Mouse (Mus musculus): ENCODE results near the gene Sun3.

Sun3 gene

DNA sequence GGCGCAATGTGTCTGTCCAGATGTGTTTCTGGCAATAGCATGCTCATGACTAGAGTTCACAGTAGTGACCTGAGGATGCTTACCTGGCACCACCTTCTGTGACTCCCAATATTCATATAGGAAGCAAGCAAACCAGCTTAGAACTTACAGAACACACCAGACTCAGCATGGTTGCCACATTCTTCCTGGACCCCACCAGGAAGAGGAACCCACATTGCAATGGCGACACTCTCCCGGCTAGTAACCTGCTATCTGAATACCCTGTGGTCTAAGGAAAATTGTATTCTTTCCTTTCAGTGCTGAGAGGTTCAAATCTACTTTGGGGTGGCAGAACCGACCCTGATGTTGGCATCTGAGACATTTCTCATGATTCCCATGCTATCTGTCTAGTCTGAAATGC lies 70.6 kb downstream of the Sun3 start:
- no peak for DNase-seq

DNA sequence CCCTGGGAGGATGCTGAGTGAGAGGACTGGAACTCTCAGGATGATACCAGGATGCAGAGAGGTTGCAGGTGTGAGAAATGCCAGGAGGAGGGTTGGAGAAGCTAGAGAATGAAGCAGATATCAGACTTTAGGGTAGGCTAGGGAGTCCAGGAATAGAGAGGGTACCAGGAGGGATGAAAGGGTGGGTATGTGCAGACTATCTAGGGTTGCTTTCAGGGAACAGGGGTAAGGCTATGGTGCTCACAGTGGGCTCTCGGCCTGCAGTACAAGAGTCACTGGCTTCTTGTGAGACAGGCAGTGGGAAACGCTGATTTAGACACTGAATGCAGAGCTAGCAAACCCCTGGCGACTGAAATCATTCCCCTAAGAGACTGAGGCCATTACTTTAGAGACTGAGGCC lies 75.6 kb downstream of the Sun3 start, which contains the start of gene Pkd1l1:
Gene Pkd1l1, minus strand, starts transcription at position 101 of the 400 bp plus-strand sequence.
- DNase-seq = no peak

DNA sequence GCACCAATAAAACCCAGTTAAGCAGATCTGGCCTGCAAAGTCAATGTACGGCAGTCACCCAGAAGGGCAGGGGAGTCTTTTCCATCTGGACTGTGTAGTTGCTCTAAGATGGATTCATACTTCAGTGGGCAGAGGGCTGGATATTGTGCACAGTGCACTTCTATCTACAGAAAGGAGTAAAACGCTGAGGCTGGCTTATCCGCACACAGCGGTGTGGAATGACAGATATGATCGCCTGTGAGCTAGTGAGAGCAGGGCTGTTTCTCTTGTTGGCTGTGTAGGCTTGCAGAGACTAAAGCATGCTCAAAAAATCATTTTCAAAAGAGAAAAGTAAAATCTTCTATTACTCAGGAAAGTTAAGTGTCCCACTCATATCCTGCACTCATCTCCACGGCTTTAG lies 76.7 kb downstream of the Sun3 start:
- no peak for DNase-seq

DNA sequence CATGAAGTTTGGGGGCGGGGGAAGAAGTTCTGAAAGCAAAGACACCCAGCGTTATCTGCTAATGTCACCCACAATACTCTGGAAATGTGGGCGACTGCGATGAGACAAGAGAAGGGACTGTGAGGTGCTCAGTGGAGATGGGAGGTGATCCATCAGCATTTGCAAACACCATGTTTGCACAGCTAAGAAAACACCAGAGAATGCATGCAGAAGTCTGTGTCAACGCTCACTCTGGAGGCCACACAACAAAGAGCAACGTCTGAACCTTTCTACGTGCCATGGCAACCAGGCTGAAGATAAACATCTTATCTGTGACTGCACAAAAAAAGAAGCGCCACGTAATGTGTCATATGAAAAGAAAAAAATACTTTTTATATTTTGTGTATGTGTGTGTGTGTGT lies 78.3 kb downstream of the Sun3 start:
- no peak for DNase-seq

DNA sequence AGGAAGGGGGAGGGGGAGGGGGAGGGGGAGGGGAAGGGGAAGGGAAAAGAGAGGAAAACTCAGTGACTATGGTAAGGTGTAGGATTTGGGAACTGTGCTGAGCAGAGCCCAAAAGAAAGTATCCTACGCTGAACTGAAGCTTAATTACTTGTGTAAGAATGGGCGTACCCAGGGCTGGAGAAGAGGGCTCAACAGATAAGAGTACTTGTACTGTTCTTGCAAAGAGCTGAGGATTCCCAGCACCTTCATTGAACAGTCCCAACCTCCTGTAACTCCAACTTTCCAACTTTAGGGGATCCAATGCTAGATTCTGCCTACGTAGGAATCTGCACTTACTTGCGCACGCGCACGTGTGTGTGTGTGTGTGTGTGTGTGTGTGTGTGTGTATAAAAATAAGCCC lies 80.7 kb downstream of the Sun3 start:
- DNase-seq = no peak

Measured in cerebellum, adult 18-20 months (tissue).